Mouse (Mus musculus) heart, embryonic 15.5 days (tissue): Measurements from ENCODE around the gene Tnfrsf18. TPM values are rescaled to one million over a fixed set of nuclear protein-coding genes. Genes with fewer than 3 reads are reported as not detected.

Experiments
- ATAC-seq: fragments of 200-750 bp; cut with Nextera tagmentation; replicated peaks from 2 replicates; pipeline ENCODE4 v1.8.0; 2017; ENCODE audit warnings: low read depth, moderate TSS enrichment; ENCODE audit not compliant: insufficient number of reproducible peaks, insufficient read depth, low FRiP score
- H3K27ac ChIP-seq: fragments of 300-500 bp; sonication (generic); 2 replicates; pipeline ENCODE4 v1.5.1; 2015; ENCODE audit warnings: mild to moderate bottlenecking, inconsistent platforms
- H3K27me3 ChIP-seq: fragments of 300-500 bp; sonication (generic); 2 replicates; pipeline ENCODE4 v1.6.1; 2015; ENCODE audit warnings: inconsistent platforms
- H3K36me3 ChIP-seq: fragments of 300-500 bp; sonication (generic); 2 replicates; pipeline ENCODE4 v1.6.1; 2015; ENCODE audit warnings: mild to moderate bottlenecking, inconsistent platforms
- H3K4me1 ChIP-seq: fragments of 300-500 bp; sonication (generic); replicated peaks from 2 replicates; pipeline ENCODE4 v1.6.1; 2015; ENCODE audit warnings: inconsistent platforms
- H3K4me2 ChIP-seq: fragments of 300-500 bp; sonication (generic); 2 replicates; pipeline ENCODE4 v1.6.1; 2015; ENCODE audit warnings: inconsistent platforms, mild to moderate bottlenecking, moderate library complexity
- H3K4me3 ChIP-seq: fragments of 300-500 bp; sonication (generic); 2 replicates; pipeline ENCODE4 v1.5.1; 2015; ENCODE audit warnings: mild to moderate bottlenecking, inconsistent platforms
- H3K9ac ChIP-seq: fragments of 300-500 bp; sonication (generic); 2 replicates; pipeline ENCODE4 v1.6.1; 2015; ENCODE audit warnings: mild to moderate bottlenecking, inconsistent platforms
- H3K9me3 ChIP-seq: fragments of 300-500 bp; sonication (generic); replicated peaks from 2 replicates; pipeline ENCODE4 v1.6.1; 2016; ENCODE audit warnings: inconsistent platforms
- WGBS: fragments of 180-500 bp; shearing (Covaris S2); methylation state at CpG from one replicate; pipeline ENCODE4 v1.1.7; 2015; ENCODE audit warnings: mixed read lengths; 5-methylcytosine and 5-hydroxymethylcytosine counted together
- polyA plus RNA-seq: library from polyadenylated mRNA; unstranded; fragments of >200 nt; fragmentation: Nextera tagmentation; extraction: Ambion mirVana; gene quantifications from 2 replicates; pipeline ENCODE4 v1.2.1, GENCODE M21; 2015

The Tnfrsf18 gene
- polyA plus RNA-seq: 1.9 and 2.9 TPM in 2 replicates

GRCm38 (mm10) chr4:156026013-156026412, at the start of gene Tnfrsf18:
Tnfrsf18 (plus strand) TSS chr4:156026164.
- Histone ChIP-seq H3K9ac (0 out of 2 replicates have a peak within 1 kb of the TSS, but pooled peaks have one; percentile 2), H3K27me3 (no peaks in the 10 kb centered on the region), H3K4me1 (peaks cover 23% of the 10 kb centered on the region), H3K36me3 (peaks cover 8% of the 10 kb centered on the region; the same call in 1 of the 2 replicates), H3K27ac (peak within 1 kb of the TSS; percentile 50), H3K9me3 (no peaks in the 10 kb centered on the region), H3K4me3 (no peak within 1 kb of the TSS), H3K4me2 (peak within 1 kb of the TSS; percentile 21; the same call in 1 of the 2 replicates)
- WGBS: 20% methylated on average over 4 of the region's 4 CpGs
- peak; percentile 48 for ATAC-seq

- Histone ChIP-seq H3K36me3 (no peaks in the 10 kb centered on the region), H3K9me3 (no peaks in the 10 kb centered on the region), H3K27me3 (no peaks in the 10 kb centered on the region), H3K4me2 (no peak overlapping the region), H3K9ac (no peak overlapping the region), H3K4me3 (no peak overlapping the region), H3K27ac (no peak overlapping the region), H3K4me1 (no peaks in the 10 kb centered on the region)
- WGBS: 69% methylated on average over 12 of the region's 12 CpGs
- no peak for ATAC-seq
Measured at GRCm38 (mm10) chr4:155981436-155982082, 44.4 kb upstream of the Tnfrsf18 start.

DNA sequence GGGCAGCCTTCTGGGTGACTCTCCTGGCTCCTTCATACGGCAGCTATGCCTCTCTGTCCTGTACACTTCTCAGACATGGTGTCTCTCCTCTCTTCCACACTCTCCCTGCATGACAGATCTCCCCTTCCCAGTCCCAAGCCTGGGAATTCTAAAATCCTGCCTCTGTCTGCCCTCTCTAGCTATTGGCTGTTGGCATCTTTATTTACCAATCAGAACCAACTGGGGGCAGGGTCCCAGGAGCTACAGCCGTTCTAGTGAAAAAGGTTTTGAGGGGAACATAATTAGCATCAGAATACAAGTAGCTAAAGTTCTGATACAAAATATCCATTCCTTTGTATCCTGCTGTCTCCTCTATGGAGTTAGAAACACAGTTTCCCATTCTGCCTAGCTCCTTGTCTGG, 42.2 kb upstream of the Tnfrsf18 start:
- Histone ChIP-seq H3K4me1 (no peaks in the 10 kb centered on the region), H3K9ac (no peak overlapping the region), H3K27ac (no peak overlapping the region), H3K4me3 (no peak overlapping the region), H3K36me3 (no peaks in the 10 kb centered on the region), H3K4me2 (no peak overlapping the region), H3K27me3 (no peaks in the 10 kb centered on the region), H3K9me3 (no peaks in the 10 kb centered on the region)
- WGBS: 19% methylated on average over 2 of the region's 2 CpGs
- ATAC-seq: no peak

GRCm38 (mm10) chr4:155991211-155991907, 34.6 kb upstream of the Tnfrsf18 start:
- H3K27ac ChIP-seq: peak overlapping the region; percentile 98; the same call in 1 of the 2 replicates
- H3K4me3 ChIP-seq: peak overlapping the region; percentile 70
- H3K36me3 ChIP-seq: peaks cover under 1% of the 10 kb centered on the region; the same call in 1 of the 2 replicates
- no peaks in the 10 kb centered on the region for H3K9me3 ChIP-seq
- H3K4me1 ChIP-seq: peaks cover 24% of the 10 kb centered on the region
- peak overlapping the region; percentile 92 for H3K4me2 ChIP-seq
- ATAC-seq: no peak
- no peaks in the 10 kb centered on the region for H3K27me3 ChIP-seq
- 82% methylated on average over 22 of the region's 22 CpGs for WGBS
- H3K9ac ChIP-seq: peak overlapping the region; percentile 79

- Histone ChIP-seq H3K36me3 (peaks cover 5% of the 10 kb centered on the region; the same call in 1 of the 2 replicates), H3K27ac (peak overlapping the region; percentile 98), H3K9me3 (no peaks in the 10 kb centered on the region), H3K4me1 (peaks cover 24% of the 10 kb centered on the region), H3K27me3 (no peaks in the 10 kb centered on the region), H3K9ac (peak overlapping the region; percentile 79), H3K4me2 (peak overlapping the region; percentile 92), H3K4me3 (peak overlapping the region; percentile 70)
- ATAC-seq: 0 out of 2 replicates have a peak, but pooled peaks have one; percentile 0
- 20% methylated on average over 37 of the region's 37 CpGs for WGBS
Measured at GRCm38 (mm10) chr4:155991908-155992230, 34.1 kb upstream of the Tnfrsf18 start.

- peak within 1 kb of the TSS; percentile 70 for H3K4me3 ChIP-seq
- no peaks in the 10 kb centered on the region for H3K9me3 ChIP-seq
- peaks cover 10% of the 10 kb centered on the region; the same call in 1 of the 2 replicates for H3K36me3 ChIP-seq
- no peaks in the 10 kb centered on the region for H3K27me3 ChIP-seq
- peaks cover 24% of the 10 kb centered on the region for H3K4me1 ChIP-seq
- peak within 1 kb of the TSS; percentile 92 for H3K4me2 ChIP-seq
- under 1% methylated on average over 96 of the region's 99 CpGs for WGBS
- peak within 1 kb of the TSS; percentile 84 for H3K9ac ChIP-seq
- H3K27ac ChIP-seq: peak within 1 kb of the TSS; percentile 98
- ATAC-seq: peak; percentile 88
Measured at GRCm38 (mm10) chr4:155992241-155992905, 33.6 kb upstream of the Tnfrsf18 start, which contains the start of the genes B3galt6 and Sdf4. B3galt6 (minus strand) TSS chr4:155992649. Sdf4 (plus strand) TSS chr4:155992872.

GRCm38 (mm10) chr4:155992906-155993547, 32.9 kb upstream of the Tnfrsf18 start:
- H3K4me3 ChIP-seq: peak overlapping the region; percentile 70
- H3K27ac ChIP-seq: peak overlapping the region; percentile 98
- H3K27me3 ChIP-seq: no peaks in the 10 kb centered on the region
- H3K4me2 ChIP-seq: peak overlapping the region; percentile 72
- H3K4me1 ChIP-seq: peaks cover 24% of the 10 kb centered on the region
- WGBS: under 1% methylated on average over 70 of the region's 70 CpGs
- no peaks in the 10 kb centered on the region for H3K9me3 ChIP-seq
- peaks cover 17% of the 10 kb centered on the region for H3K36me3 ChIP-seq
- H3K9ac ChIP-seq: peak overlapping the region; percentile 84
- ATAC-seq: peak; percentile 84

DNA sequence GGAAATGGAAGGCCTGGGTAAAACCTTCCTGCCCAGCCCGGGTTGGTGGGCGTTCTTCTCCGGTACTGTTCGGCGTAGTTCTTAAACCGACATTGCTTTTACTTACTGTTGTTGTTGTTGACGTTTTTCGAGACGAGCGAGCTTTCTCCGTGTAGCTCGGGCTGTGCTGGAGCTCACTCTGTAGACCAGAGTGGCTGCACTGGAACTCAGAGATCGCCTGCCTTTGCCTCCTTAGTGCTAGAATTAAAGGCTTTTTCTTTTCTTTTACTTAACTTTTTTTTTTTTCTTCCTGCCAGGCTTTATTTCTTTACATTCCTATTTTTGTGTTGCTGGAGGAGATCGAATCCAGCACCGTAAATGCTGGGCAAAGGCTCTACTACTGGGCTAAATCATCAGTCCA, 32.4 kb upstream of the Tnfrsf18 start:
- Histone ChIP-seq H3K27ac (peak overlapping the region; percentile 98), H3K4me2 (peak overlapping the region; percentile 72), H3K36me3 (peaks cover 23% of the 10 kb centered on the region), H3K27me3 (no peaks in the 10 kb centered on the region), H3K4me1 (peaks cover 24% of the 10 kb centered on the region), H3K4me3 (peak overlapping the region; percentile 70), H3K9ac (peak overlapping the region; percentile 84), H3K9me3 (no peaks in the 10 kb centered on the region)
- WGBS: 3% methylated on average over 15 of the region's 15 CpGs
- ATAC-seq: no peak

- no peak for ATAC-seq
- no peaks in the 10 kb centered on the region for H3K9me3 ChIP-seq
- no peaks in the 10 kb centered on the region for H3K4me1 ChIP-seq
- no peak overlapping the region for H3K4me3 ChIP-seq
- no peak overlapping the region for H3K27ac ChIP-seq
- H3K27me3 ChIP-seq: no peaks in the 10 kb centered on the region
- H3K4me2 ChIP-seq: no peak overlapping the region
- WGBS: 88% methylated on average over 3 of the region's 3 CpGs
- no peak overlapping the region for H3K9ac ChIP-seq
- peaks cover 87% of the 10 kb centered on the region for H3K36me3 ChIP-seq
Measured at GRCm38 (mm10) chr4:156004109-156004508, 21.9 kb upstream of the Tnfrsf18 start.

DNA sequence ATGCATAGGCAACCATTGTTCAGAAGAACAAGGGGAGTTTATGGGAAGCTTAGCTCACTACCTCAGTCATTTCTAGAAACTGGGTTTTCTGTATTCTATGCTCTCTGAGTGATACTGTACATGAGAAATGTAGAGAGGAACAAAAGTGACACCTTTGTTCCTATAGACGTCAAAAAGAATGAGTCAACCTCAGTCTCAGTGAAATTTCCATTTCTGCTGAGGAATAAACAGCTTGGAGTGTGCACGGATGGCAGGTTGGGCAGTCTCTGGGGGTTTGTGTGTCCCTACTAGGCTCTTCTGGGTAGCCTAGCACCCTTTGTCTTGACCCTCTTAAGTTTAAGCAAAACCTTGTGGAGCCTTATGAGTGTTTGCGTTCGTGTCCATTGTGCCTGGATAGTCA, 17.6 kb upstream of the Tnfrsf18 start:
- peaks cover 81% of the 10 kb centered on the region for H3K36me3 ChIP-seq
- WGBS: 91% methylated on average over 4 of the region's 4 CpGs
- ATAC-seq: no peak

DNA sequence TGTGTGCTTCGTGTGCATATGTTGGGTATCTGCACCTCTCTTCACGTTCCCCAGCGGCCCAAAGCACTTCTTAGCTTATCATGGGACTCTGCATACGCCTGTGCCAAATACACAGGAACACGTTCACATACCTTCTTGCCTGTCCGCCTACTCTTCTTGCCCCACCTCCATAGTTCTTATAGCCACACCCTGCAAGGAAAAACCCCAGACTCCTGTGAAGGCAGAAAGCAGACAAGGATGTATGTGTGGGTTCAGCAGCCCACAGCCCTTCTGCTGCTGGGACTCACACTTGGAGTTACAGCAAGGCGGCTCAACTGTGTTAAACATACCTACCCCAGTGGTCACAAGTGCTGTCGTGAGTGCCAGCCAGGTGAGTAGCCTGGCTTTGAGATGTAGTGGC, 12.3 kb upstream of the Tnfrsf18 start, which contains the start of gene Tnfrsf4:
Tnfrsf4 (plus strand) TSS at position 207 of the 400 bp plus-strand sequence.
- Histone ChIP-seq H3K9me3 (no peaks in the 10 kb centered on the region), H3K27me3 (no peaks in the 10 kb centered on the region), H3K27ac (no peak within 1 kb of the TSS), H3K4me3 (no peak within 1 kb of the TSS), H3K4me1 (no peaks in the 10 kb centered on the region), H3K4me2 (no peak within 1 kb of the TSS), H3K9ac (no peak within 1 kb of the TSS), H3K36me3 (peaks cover 40% of the 10 kb centered on the region)
- 78% methylated on average over 8 of the region's 8 CpGs for WGBS
- ATAC-seq: no peak

More for the DNA sequence above, 17.6 kb upstream of the Tnfrsf18 start:
- Histone ChIP-seq H3K4me1 (no peaks in the 10 kb centered on the region), H3K27me3 (no peaks in the 10 kb centered on the region), H3K4me2 (no peak overlapping the region), H3K4me3 (no peak overlapping the region), H3K27ac (no peak overlapping the region), H3K9ac (no peak overlapping the region), H3K9me3 (no peaks in the 10 kb centered on the region)
